Mouse (Mus musculus): ENCODE data around the gene Cyp2d9. TPM values are rescaled to one million over a fixed set of nuclear protein-coding genes. Genes with fewer than 3 reads are reported as not detected.
"Not testable (repeated sequence)": the region's sequence is repeated elsewhere in the genome, so short reads cannot be mapped to it uniquely, and the experiment has no call there.

The Cyp2d9 gene
- polyA plus RNA-seq, 1 experiment from 2014 or later: not detected

DNA sequence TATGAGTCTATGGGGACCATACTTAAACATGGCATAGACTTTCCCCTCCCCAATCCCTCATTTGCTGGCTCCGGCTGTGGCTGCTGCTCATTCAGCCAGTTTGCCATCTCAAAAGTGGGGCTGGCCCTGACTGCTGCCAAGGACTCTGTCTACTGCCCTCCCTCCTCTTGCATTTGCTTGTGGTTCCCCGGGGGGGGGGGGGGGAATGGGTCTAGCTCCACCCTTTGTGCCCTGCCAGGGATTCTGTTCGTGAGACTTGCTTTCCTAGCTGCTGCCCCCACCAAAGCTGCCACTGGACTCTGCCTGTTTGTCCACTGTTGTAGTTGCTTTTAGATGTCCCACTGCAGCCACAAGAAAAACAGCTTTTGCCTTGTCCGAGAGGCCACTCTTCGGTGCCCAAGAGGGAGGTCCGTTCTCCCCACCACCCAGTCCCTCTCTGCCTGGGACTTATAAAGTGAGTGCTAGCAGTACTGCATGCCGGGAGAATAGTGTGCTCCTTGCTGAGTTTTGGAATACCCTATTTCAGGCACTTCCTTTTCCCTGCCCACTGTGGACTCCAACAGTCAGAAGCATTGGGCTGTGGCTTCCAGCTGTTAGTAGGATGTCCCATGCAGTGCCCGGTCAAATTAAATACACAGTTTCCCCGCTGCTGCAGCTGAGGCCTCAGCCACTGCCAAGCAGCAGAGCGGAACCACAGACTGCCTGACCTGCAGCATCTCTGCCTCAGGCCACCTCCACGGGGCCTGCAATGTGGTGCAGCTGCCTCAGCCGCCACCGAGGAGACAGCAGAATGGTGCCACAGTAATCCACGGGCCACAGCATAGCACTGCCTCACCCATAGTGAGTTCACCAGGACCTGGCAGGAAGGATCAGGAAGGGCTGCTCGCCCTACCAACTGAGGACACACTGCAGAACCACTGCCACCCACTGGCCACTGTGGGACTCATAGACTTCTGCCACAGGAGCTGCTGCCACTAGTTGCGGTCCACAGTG is 16.1 kb upstream of the Cyp2d9 start:
- Histone ChIP-seq H3K4me1 (peaks cover 10% of the 10 kb centered on the region), H3K27ac (replicated peaks) (no peak overlapping the region), H3K9me3 (no peaks in the 10 kb centered on the region), H3K27me3 (no peaks in the 10 kb centered on the region), H3K4me2 (replicated peaks) (peak overlapping the region; percentile 37), H3K36me3 (no peaks in the 10 kb centered on the region), H3K4me3 (0 out of 2 replicates have a peak overlapping the region, but pooled peaks have one; percentile 3), H3K9ac (replicated peaks) (peak overlapping the region; percentile 37)
- WGBS: 25% methylated on average over 16 of the region's 16 CpGs
- peak; percentile 83 for ATAC-seq (ENCODE audit: low FRiP score, low read depth)

DNA sequence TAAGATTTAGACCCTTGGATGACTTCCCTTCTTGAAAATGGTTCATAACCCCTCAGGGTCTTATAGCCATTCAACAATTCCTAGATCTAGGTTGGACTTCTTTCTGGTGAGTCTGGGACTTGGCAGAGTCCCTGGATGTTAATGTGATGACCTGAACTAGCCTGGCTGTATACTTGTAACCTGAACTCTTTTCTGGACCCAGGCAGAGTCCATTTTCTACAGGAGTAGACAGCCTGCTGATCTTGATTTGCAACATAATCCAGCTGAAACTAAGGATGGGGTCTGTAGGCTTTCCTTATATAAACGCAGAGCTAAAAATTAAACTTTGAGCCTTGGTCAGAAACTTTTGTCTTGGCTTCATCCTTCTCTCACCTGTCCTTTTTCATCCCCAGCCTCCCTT is 14.6 kb upstream of the Cyp2d9 start:
- Histone ChIP-seq H3K4me3 (no peak overlapping the region), H3K27ac (replicated peaks) (no peak overlapping the region)
- 75% methylated on average over 1 of the region's 1 CpGs for WGBS

GRCm38 (mm10) chr15:82422935-82423334 is 10.3 kb upstream of the Cyp2d9 start:
- Histone ChIP-seq H3K9ac (replicated peaks) (no peak overlapping the region), H3K36me3 (no peaks in the 10 kb centered on the region), H3K9me3 (peaks cover under 1% of the 10 kb centered on the region; the same call in 1 of the 2 replicates), H3K27me3 (no peaks in the 10 kb centered on the region), H3K4me3 (no peak overlapping the region), H3K4me1 (no peaks in the 10 kb centered on the region), H3K27ac (replicated peaks) (no peak overlapping the region), H3K4me2 (replicated peaks) (no peak overlapping the region)
- WGBS: 78% methylated on average over 4 of the region's 4 CpGs
- no peak for ATAC-seq (ENCODE audit: low FRiP score, low read depth)

More for the DNA sequence above, 14.6 kb upstream of the Cyp2d9 start:
- Histone ChIP-seq H3K9ac (replicated peaks) (no peak overlapping the region), H3K36me3 (no peaks in the 10 kb centered on the region), H3K4me2 (replicated peaks) (no peak overlapping the region), H3K27me3 (no peaks in the 10 kb centered on the region), H3K9me3 (no peaks in the 10 kb centered on the region), H3K4me1 (peaks cover 10% of the 10 kb centered on the region)
- ATAC-seq (ENCODE audit: low FRiP score, low read depth): no peak

DNA sequence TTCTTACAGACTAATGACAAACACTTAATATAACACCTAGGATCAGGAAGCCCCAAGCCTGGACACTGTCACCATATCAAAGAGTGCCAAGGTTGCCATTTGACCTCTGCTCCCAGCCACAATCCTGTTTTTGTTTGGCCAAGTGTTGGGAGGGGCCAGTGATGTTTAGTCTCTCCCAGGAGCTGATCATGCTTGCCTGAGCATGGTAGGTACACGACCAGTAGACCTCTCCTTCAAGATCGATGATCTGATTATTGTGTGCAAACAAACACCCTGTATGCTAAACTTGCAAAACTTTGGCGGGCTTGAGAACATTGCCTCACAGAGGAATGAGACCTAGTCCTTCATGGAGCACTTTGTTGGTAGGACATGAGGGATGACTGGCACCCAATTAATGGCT is 9.8 kb upstream of the Cyp2d9 start:
- H3K9ac ChIP-seq (replicated peaks): no peak overlapping the region
- no peak overlapping the region for H3K4me3 ChIP-seq
- no peak overlapping the region for H3K4me2 ChIP-seq (replicated peaks)
- no peaks in the 10 kb centered on the region for H3K4me1 ChIP-seq
- H3K27ac ChIP-seq (replicated peaks): no peak overlapping the region
- WGBS: 73% methylated on average over 3 of the region's 3 CpGs
- no peaks in the 10 kb centered on the region for H3K36me3 ChIP-seq
- peaks cover 5% of the 10 kb centered on the region; the same call in 1 of the 2 replicates for H3K9me3 ChIP-seq
- no peaks in the 10 kb centered on the region for H3K27me3 ChIP-seq
- no peak for ATAC-seq (ENCODE audit: low FRiP score, low read depth)

- no peak overlapping the region for H3K9ac ChIP-seq (replicated peaks)
- 94% methylated on average over 3 of the region's 3 CpGs for whole genome bisulfite sequencing
- no peak for ATAC-seq (ENCODE audit: low FRiP score, low read depth)
These were observed 384 bp downstream of the Cyp2d9 start for GRCm38 (mm10) chr15:82433621-82434020.

DNA sequence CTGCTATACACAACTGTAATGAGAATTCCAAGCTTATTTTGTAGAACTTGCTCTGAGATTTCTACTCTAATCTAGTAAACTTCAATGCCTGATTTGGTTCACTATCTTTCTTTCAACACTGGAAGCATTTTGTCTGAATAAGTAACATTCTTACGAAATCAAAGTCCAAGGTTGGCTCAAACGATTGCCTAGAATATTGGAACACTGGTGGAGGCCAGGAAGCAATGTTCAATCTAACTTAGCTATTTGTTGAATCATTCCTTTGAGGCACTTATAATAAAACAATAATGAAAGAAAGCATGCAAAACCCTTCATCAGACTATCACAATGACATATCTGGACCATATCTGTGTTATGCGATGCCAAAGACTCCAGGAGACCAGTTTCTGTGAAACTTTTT is 1.3 kb downstream of the Cyp2d9 start:
- Histone ChIP-seq H3K27me3 (no peaks in the 10 kb centered on the region), H3K4me3 (no peak overlapping the region), H3K4me1 (no peaks in the 10 kb centered on the region), H3K36me3 (no peaks in the 10 kb centered on the region), H3K9ac (replicated peaks) (no peak overlapping the region), H3K4me2 (replicated peaks) (no peak overlapping the region), H3K9me3 (peaks cover 4% of the 10 kb centered on the region), H3K27ac (replicated peaks) (no peak overlapping the region)
- WGBS: 94% methylated on average over 3 of the region's 3 CpGs
- no peak for ATAC-seq (ENCODE audit: low FRiP score, low read depth)

More at GRCm38 (mm10) chr15:82433621-82434020, 384 bp downstream of the Cyp2d9 start:
- no peak overlapping the region for H3K4me3 ChIP-seq
- H3K9me3 ChIP-seq: peaks cover 4% of the 10 kb centered on the region
- H3K4me2 ChIP-seq (replicated peaks): no peak overlapping the region
- no peaks in the 10 kb centered on the region for H3K27me3 ChIP-seq
- H3K36me3 ChIP-seq: no peaks in the 10 kb centered on the region
- H3K4me1 ChIP-seq: no peaks in the 10 kb centered on the region
- H3K27ac ChIP-seq (replicated peaks): no peak overlapping the region

DNA sequence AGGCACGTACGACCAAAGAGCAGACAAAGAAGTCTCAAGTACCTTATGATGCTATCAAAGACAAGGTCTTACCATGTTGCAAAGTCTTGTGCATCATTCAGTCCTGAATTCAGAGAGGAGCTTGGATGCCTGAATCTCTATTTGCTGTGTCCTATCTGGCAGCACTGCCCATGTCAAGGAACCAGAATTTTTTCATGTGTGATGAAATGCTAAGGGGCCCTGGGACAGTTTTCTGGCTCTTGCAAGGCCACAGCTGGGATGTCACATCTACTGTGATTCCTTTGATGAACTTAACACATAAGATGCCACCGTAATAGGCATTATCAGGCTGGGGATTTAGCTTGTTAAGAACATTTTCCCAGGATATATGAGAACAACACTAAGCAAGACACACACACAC is 1.8 kb downstream of the Cyp2d9 start:
- H3K27me3 ChIP-seq: no peaks in the 10 kb centered on the region
- WGBS: 87% methylated on average over 3 of the region's 3 CpGs
- H3K9me3 ChIP-seq: peaks cover 4% of the 10 kb centered on the region
- H3K9ac ChIP-seq (replicated peaks): no peak overlapping the region
- H3K4me2 ChIP-seq (replicated peaks): no peak overlapping the region
- no peak overlapping the region for H3K4me3 ChIP-seq
- no peak for ATAC-seq (ENCODE audit: low FRiP score, low read depth)
- H3K36me3 ChIP-seq: no peaks in the 10 kb centered on the region
- no peak overlapping the region for H3K27ac ChIP-seq (replicated peaks)
- H3K4me1 ChIP-seq: no peaks in the 10 kb centered on the region

GRCm38 (mm10) chr15:82435606-82436005 is 2.4 kb downstream of the Cyp2d9 start:
- no peaks in the 10 kb centered on the region for H3K27me3 ChIP-seq
- no peak overlapping the region for H3K9ac ChIP-seq (replicated peaks)
- no peaks in the 10 kb centered on the region for H3K36me3 ChIP-seq
- no peaks in the 10 kb centered on the region for H3K4me1 ChIP-seq
- H3K4me2 ChIP-seq (replicated peaks): no peak overlapping the region
- no peak for ATAC-seq (ENCODE audit: low FRiP score, low read depth)
- H3K27ac ChIP-seq (replicated peaks): no peak overlapping the region
- H3K4me3 ChIP-seq: no peak overlapping the region
- 86% methylated on average over 2 of the region's 2 CpGs for WGBS
- H3K9me3 ChIP-seq: peaks cover 4% of the 10 kb centered on the region

- Histone ChIP-seq H3K4me3 (no peak overlapping the region), H3K36me3 (no peaks in the 10 kb centered on the region), H3K27ac (replicated peaks) (no peak overlapping the region), H3K4me2 (replicated peaks) (no peak overlapping the region), H3K27me3 (no peaks in the 10 kb centered on the region), H3K4me1 (no peaks in the 10 kb centered on the region), H3K9ac (replicated peaks) (no peak overlapping the region), H3K9me3 (peaks cover 4% of the 10 kb centered on the region; the same call in 1 of the 2 replicates)
- no peak for ATAC-seq (ENCODE audit: low FRiP score, low read depth)
- 71% methylated on average over 5 of the region's 5 CpGs for WGBS
These were observed 4.9 kb downstream of the Cyp2d9 start for GRCm38 (mm10) chr15:82437975-82438617.

GRCm38 (mm10) chr15:82443658-82444057 is 10.4 kb downstream of the Cyp2d9 start:
- no peaks in the 10 kb centered on the region for H3K4me1 ChIP-seq
- no peak overlapping the region for H3K4me2 ChIP-seq (replicated peaks)
- ATAC-seq (ENCODE audit: low FRiP score, low read depth): no peak
- H3K9me3 ChIP-seq: no peaks in the 10 kb centered on the region
- no peaks in the 10 kb centered on the region for H3K27me3 ChIP-seq
- no peaks in the 10 kb centered on the region for H3K36me3 ChIP-seq
- H3K27ac ChIP-seq (replicated peaks): no peak overlapping the region
- no peak overlapping the region for H3K9ac ChIP-seq (replicated peaks)
- H3K4me3 ChIP-seq: no peak overlapping the region
- 91% methylated on average over 3 of the region's 3 CpGs for WGBS

GRCm38 (mm10) chr15:82445196-82445595 is 12.0 kb downstream of the Cyp2d9 start:
- no peak overlapping the region for H3K27ac ChIP-seq (replicated peaks)
- no peaks in the 10 kb centered on the region for H3K4me1 ChIP-seq
- no peak for ATAC-seq (ENCODE audit: low FRiP score, low read depth)
- WGBS: 71% methylated on average over 8 of the region's 8 CpGs
- no peak overlapping the region for H3K4me2 ChIP-seq (replicated peaks)
- no peaks in the 10 kb centered on the region for H3K9me3 ChIP-seq
- H3K4me3 ChIP-seq: no peak overlapping the region
- H3K27me3 ChIP-seq: no peaks in the 10 kb centered on the region
- no peaks in the 10 kb centered on the region for H3K36me3 ChIP-seq
- no peak overlapping the region for H3K9ac ChIP-seq (replicated peaks)

DNA sequence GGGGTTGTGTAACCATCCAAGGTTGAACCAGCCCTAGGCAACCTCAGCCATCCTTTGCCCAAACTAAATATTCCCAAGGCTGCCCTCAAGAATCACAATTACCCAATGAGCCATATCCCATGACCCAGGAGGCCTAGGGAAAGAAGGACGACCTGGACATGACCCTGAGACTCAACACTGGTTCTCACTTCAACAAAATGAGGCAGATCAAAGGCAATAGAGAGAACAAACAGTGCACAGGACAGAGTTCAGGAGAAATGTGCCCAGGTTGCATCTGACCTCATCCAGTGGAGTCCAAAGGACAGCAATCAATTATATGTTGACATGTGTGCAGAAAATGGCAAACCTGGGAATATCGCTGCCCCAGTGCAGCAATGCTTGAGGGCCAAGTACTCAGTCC is 16.8 kb downstream of the Cyp2d9 start:
- H3K36me3 ChIP-seq; H3K4me2 ChIP-seq (replicated peaks); H3K9me3 ChIP-seq; H3K27ac ChIP-seq (replicated peaks); ATAC-seq (ENCODE audit: low FRiP score, low read depth); H3K27me3 ChIP-seq; H3K4me3 ChIP-seq; H3K9ac ChIP-seq (replicated peaks); H3K4me1 ChIP-seq: not testable (repeated sequence)
- 83% methylated on average over 2 of the region's 2 CpGs for WGBS
